Mouse (Mus musculus): ENCODE data around the gene Zfp423. TPM values are rescaled to one million over a fixed set of nuclear protein-coding genes. Genes with fewer than 3 reads are reported as not detected.
A peak's percentile ranks its signal among the peaks of the same experiment; 100 is the strongest.

The Zfp423 gene
- polyA plus RNA-seq, 1 experiment from 2014 or later: 18.1 TPM

- H3K4me2 ChIP-seq: no peak overlapping the region
- H3K4me3 ChIP-seq (ENCODE audit: low read depth, low read length): no peak overlapping the region
- no peak for TF ChIP-seq CTCF (IDR thresholded peaks at IDR 0.05; ENCODE audit: low read depth)
- H3K9ac ChIP-seq: no peak overlapping the region
- 70% methylated on average over 23 of the region's 23 CpGs for WGBS
- H3K4me1 ChIP-seq (ENCODE audit: insufficient read depth): peaks cover 55% of the 10 kb centered on the region
- no peak for ATAC-seq (ENCODE audit: insufficient read depth)
- H3K9me3 ChIP-seq (ENCODE audit: low read depth, low read length): no peaks in the 10 kb centered on the region
- H3K27me3 ChIP-seq (ENCODE audit: insufficient read depth, low read length): no peaks in the 10 kb centered on the region
- DNase-seq: no peak
- H3K27ac ChIP-seq (ENCODE audit: low read depth): peak overlapping the region; percentile 88
- H3K36me3 ChIP-seq (ENCODE audit: insufficient read depth): no peaks in the 10 kb centered on the region
These were observed 126.7 kb downstream of the Zfp423 start for GRCm38 (mm10) chr8:87832381-87833325.

GRCm38 (mm10) chr8:87831567-87831966 is 127.8 kb downstream of the Zfp423 start:
- ATAC-seq (ENCODE audit: insufficient read depth): peak; percentile 23; the same call in 1 of the 2 replicates
- TF ChIP-seq CTCF (IDR thresholded peaks at IDR 0.05; ENCODE audit: low read depth): no peak
- DNase-seq: no peak
- no peak overlapping the region for H3K4me2 ChIP-seq
- peak overlapping the region; percentile 32; the same call in 1 of the 2 replicates for H3K9ac ChIP-seq
- no peaks in the 10 kb centered on the region for H3K27me3 ChIP-seq (ENCODE audit: insufficient read depth, low read length)
- no peaks in the 10 kb centered on the region for H3K36me3 ChIP-seq (ENCODE audit: insufficient read depth)
- H3K4me3 ChIP-seq (ENCODE audit: low read depth, low read length): no peak overlapping the region
- H3K27ac ChIP-seq (ENCODE audit: low read depth): peak overlapping the region; percentile 50; the same call in 1 of the 2 replicates
- peaks cover 51% of the 10 kb centered on the region for H3K4me1 ChIP-seq (ENCODE audit: insufficient read depth)
- H3K9me3 ChIP-seq (ENCODE audit: low read depth, low read length): no peaks in the 10 kb centered on the region
- 11% methylated on average over 5 of the region's 5 CpGs for WGBS

GRCm38 (mm10) chr8:87831116-87831515 is 128.3 kb downstream of the Zfp423 start:
- H3K36me3 ChIP-seq (ENCODE audit: insufficient read depth): no peaks in the 10 kb centered on the region
- 23% methylated on average over 9 of the region's 9 CpGs for WGBS
- no peak overlapping the region for H3K4me3 ChIP-seq (ENCODE audit: low read depth, low read length)
- TF ChIP-seq CTCF (IDR thresholded peaks at IDR 0.05; ENCODE audit: low read depth): no peak
- H3K9ac ChIP-seq: peak overlapping the region; percentile 32; the same call in 1 of the 2 replicates
- no peak for ATAC-seq (ENCODE audit: insufficient read depth)
- DNase-seq: no peak
- peaks cover 48% of the 10 kb centered on the region for H3K4me1 ChIP-seq (ENCODE audit: insufficient read depth)
- H3K4me2 ChIP-seq: no peak overlapping the region
- no peaks in the 10 kb centered on the region for H3K9me3 ChIP-seq (ENCODE audit: low read depth, low read length)
- H3K27me3 ChIP-seq (ENCODE audit: insufficient read depth, low read length): no peaks in the 10 kb centered on the region
- peak overlapping the region; percentile 50; the same call in 1 of the 2 replicates for H3K27ac ChIP-seq (ENCODE audit: low read depth)

- peak; percentile 61 for TF ChIP-seq CTCF (IDR thresholded peaks at IDR 0.05; ENCODE audit: low read depth)
- Histone ChIP-seq H3K36me3 (ENCODE audit: insufficient read depth) (no peaks in the 10 kb centered on the region), H3K4me3 (ENCODE audit: low read depth, low read length) (no peak overlapping the region), H3K9ac (no peak overlapping the region), H3K27ac (ENCODE audit: low read depth) (no peak overlapping the region), H3K4me1 (ENCODE audit: insufficient read depth) (peaks cover 39% of the 10 kb centered on the region), H3K4me2 (no peak overlapping the region), H3K27me3 (ENCODE audit: insufficient read depth, low read length) (no peaks in the 10 kb centered on the region), H3K9me3 (ENCODE audit: low read depth, low read length) (no peaks in the 10 kb centered on the region)
- 27% methylated on average over 6 of the region's 6 CpGs for WGBS
- ATAC-seq (ENCODE audit: insufficient read depth) (no peak), DNase-seq (peak; percentile 48)
These were observed 129.2 kb downstream of the Zfp423 start for GRCm38 (mm10) chr8:87830200-87830599.

- Histone ChIP-seq H3K27me3 (ENCODE audit: insufficient read depth, low read length) (no peaks in the 10 kb centered on the region), H3K9ac (no peak overlapping the region), H3K9me3 (ENCODE audit: low read depth, low read length) (no peaks in the 10 kb centered on the region), H3K27ac (ENCODE audit: low read depth) (no peak overlapping the region), H3K4me1 (ENCODE audit: insufficient read depth) (peaks cover 21% of the 10 kb centered on the region), H3K36me3 (ENCODE audit: insufficient read depth) (no peaks in the 10 kb centered on the region), H3K4me3 (ENCODE audit: low read depth, low read length) (no peak overlapping the region), H3K4me2 (no peak overlapping the region)
- DNase-seq: peak; percentile 57
- no peak for ATAC-seq (ENCODE audit: insufficient read depth)
- TF ChIP-seq CTCF (IDR thresholded peaks at IDR 0.05; ENCODE audit: low read depth): no peak
- 66% methylated on average over 9 of the region's 9 CpGs for WGBS
These were observed 133.3 kb downstream of the Zfp423 start for GRCm38 (mm10) chr8:87826013-87826660.

GRCm38 (mm10) chr8:87823172-87823571 is 136.2 kb downstream of the Zfp423 start:
- Histone ChIP-seq H3K27me3 (ENCODE audit: insufficient read depth, low read length) (no peaks in the 10 kb centered on the region), H3K9me3 (ENCODE audit: low read depth, low read length) (no peaks in the 10 kb centered on the region), H3K4me1 (ENCODE audit: insufficient read depth) (peaks cover 16% of the 10 kb centered on the region; the same call in 1 of the 2 replicates), H3K4me2 (peak overlapping the region; percentile 26; the same call in 1 of the 2 replicates), H3K36me3 (ENCODE audit: insufficient read depth) (no peaks in the 10 kb centered on the region), H3K9ac (0 out of 2 replicates have a peak overlapping the region, but pooled peaks have one; percentile 20), H3K27ac (ENCODE audit: low read depth) (peak overlapping the region; percentile 18; the same call in 1 of the 2 replicates), H3K4me3 (ENCODE audit: low read depth, low read length) (no peak overlapping the region)
- DNase-seq (no peak), ATAC-seq (ENCODE audit: insufficient read depth) (no peak)
- WGBS: 10% methylated on average over 7 of the region's 7 CpGs
- no peak for TF ChIP-seq CTCF (IDR thresholded peaks at IDR 0.05; ENCODE audit: low read depth)

- WGBS: 19% methylated on average over 12 of the region's 12 CpGs
- DNase-seq (no peak), ATAC-seq (ENCODE audit: insufficient read depth) (peak; percentile 44; the same call in 1 of the 2 replicates)
- Histone ChIP-seq H3K27ac (ENCODE audit: low read depth) (no peak overlapping the region), H3K9ac (no peak overlapping the region), H3K27me3 (ENCODE audit: insufficient read depth, low read length) (no peaks in the 10 kb centered on the region), H3K4me1 (ENCODE audit: insufficient read depth) (peaks cover 16% of the 10 kb centered on the region; the same call in 1 of the 2 replicates), H3K4me3 (ENCODE audit: low read depth, low read length) (no peak overlapping the region), H3K9me3 (ENCODE audit: low read depth, low read length) (no peaks in the 10 kb centered on the region), H3K36me3 (ENCODE audit: insufficient read depth) (no peaks in the 10 kb centered on the region), H3K4me2 (peak overlapping the region; percentile 26; the same call in 1 of the 2 replicates)
- TF ChIP-seq CTCF (IDR thresholded peaks at IDR 0.05; ENCODE audit: low read depth): peak; percentile 32; the same call in 1 of the 2 replicates
These were observed 136.7 kb downstream of the Zfp423 start for GRCm38 (mm10) chr8:87822690-87823089.

Data from lung, embryonic 14.5 days (tissue).